ENCODE assay signal across 8 mouse cellular contexts in the genomic region with DNA sequence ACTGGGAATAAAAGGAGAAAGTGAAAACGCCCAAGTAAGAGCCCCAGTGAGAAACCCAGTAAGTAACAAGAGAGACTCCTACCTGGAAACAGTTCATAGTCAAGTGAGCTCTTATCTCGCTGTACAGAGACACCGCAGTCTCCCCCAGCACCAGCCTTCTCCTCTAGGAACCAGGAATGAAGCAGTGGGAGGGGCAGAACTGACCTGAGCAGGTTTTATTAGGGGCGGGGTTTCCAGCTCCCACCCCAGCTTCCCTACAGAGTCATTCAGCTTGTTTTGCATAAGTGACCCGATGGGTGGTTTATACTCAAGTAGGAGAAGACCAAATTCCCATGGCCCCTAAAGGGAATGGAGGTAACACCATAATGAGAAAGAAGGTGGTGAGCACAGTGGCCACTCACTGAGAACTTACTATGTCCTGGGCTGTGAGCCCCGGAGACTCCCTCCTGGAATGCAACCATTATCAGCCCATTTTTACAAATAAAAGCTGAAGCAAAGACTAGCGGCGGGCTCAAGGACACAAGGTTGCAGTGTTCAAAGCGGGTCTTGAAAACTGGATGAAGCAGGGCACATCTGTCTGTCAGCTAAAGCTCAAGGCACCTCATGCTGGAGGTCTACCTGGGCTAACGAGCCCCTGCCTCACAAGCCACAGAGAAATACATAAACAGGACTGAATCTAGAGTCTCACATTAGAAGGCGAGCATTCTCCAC. TPM values are rescaled to one million over a fixed set of nuclear protein-coding genes. Genes with fewer than 3 reads are reported as not detected.
DNase-seq lines count a peak whose midpoint lies in the region; ATAC-seq lines count a peak whose summit lies in the region.

No protein-coding gene starts in this region.

- H3K36me3 ChIP-seq in heart, embryonic 12.5 days, result no peaks in the 10 kb centered on the region
- no peaks in the 10 kb centered on the region for H3K36me3 ChIP-seq in embryonic facial prominence, embryonic 13.5 days
- H3K36me3 ChIP-seq in midbrain, embryonic 14.5 days (ENCODE audit: control insufficient read depth, insufficient read depth, low read length), result no peaks in the 10 kb centered on the region

- ATAC-seq in heart, embryonic 12.5 days (ENCODE audit: insufficient number of reproducible peaks, low FRiP score), result peak; percentile 65
- no peak for ATAC-seq in embryonic facial prominence, embryonic 13.5 days (ENCODE audit: insufficient number of reproducible peaks, insufficient read depth, low FRiP score, low TSS enrichment, low read depth)
- ATAC-seq in midbrain, embryonic 14.5 days (ENCODE audit: low FRiP score, low TSS enrichment), result no peak
- ATAC-seq in monocyte, adult 5-6 weeks (replicated peaks; ENCODE audit: insufficient number of reproducible peaks, low FRiP score, low TSS enrichment, poor library complexity, severe bottlenecking), result no peak

- H3K4me1 ChIP-seq in heart, embryonic 12.5 days (replicated peaks), result peaks cover 70% of the 10 kb centered on the region
- H3K4me1 ChIP-seq in embryonic facial prominence, embryonic 13.5 days, result peaks cover 69% of the 10 kb centered on the region
- H3K4me1 ChIP-seq in midbrain, embryonic 14.5 days (ENCODE audit: control insufficient read depth, insufficient read depth, low read length), result peaks cover 26% of the 10 kb centered on the region

- no peak for DNase-seq in heart, postnatal 10 days
- DNase-seq in kidney, postnatal 36 days, result peak; percentile 53 to 65
- DNase-seq in midbrain, embryonic 14.5 days, result no peak
- DNase-seq in frontal cortex, adult 2 months (ENCODE audit: extremely low spot score in 1 of 2, low spot score in 1 of 2), result no peak
- DNase-seq in frontal cortex, postnatal 10 days (ENCODE audit: low spot score in 2 of 2), result no peak

- H3K27me3 ChIP-seq in heart, embryonic 12.5 days (replicated peaks), result no peaks in the 10 kb centered on the region
- no peaks in the 10 kb centered on the region for H3K27me3 ChIP-seq in embryonic facial prominence, embryonic 13.5 days
- no peaks in the 10 kb centered on the region for H3K27me3 ChIP-seq in midbrain, embryonic 14.5 days (ENCODE audit: control insufficient read depth, insufficient read depth, low read length)

- H3K4me3 ChIP-seq in heart, embryonic 12.5 days, result peak overlapping the region; percentile 17; the same call in 1 of the 2 replicates
- peak overlapping the region; percentile 81 for H3K4me3 ChIP-seq in embryonic facial prominence, embryonic 13.5 days
- H3K4me3 ChIP-seq in midbrain, embryonic 14.5 days (replicated peaks; ENCODE audit: low read depth, low read length), result no peak overlapping the region

- H3K4me2 ChIP-seq in heart, embryonic 12.5 days, result peak overlapping the region; percentile 84
- H3K4me2 ChIP-seq in embryonic facial prominence, embryonic 13.5 days, result peak overlapping the region; percentile 79
- peak overlapping the region; percentile 90 for H3K4me2 ChIP-seq in midbrain, embryonic 14.5 days (ENCODE audit: low read length)

- H3K27ac ChIP-seq in heart, embryonic 12.5 days (ENCODE audit: poor library complexity, severe bottlenecking), result peak overlapping the region; percentile 87
- H3K27ac ChIP-seq in embryonic facial prominence, embryonic 13.5 days, result peak overlapping the region; percentile 98; the same call in 1 of the 2 replicates
- H3K27ac ChIP-seq in midbrain, embryonic 14.5 days (replicated peaks; ENCODE audit: low read depth, low read length), result no peak overlapping the region

- WGBS in heart, embryonic 12.5 days, result 36% methylated on average over 11 of the region's 11 CpGs
- WGBS in embryonic facial prominence, embryonic 13.5 days, result 48% methylated on average over 11 of the region's 11 CpGs
- 56% methylated on average over 11 of the region's 11 CpGs for WGBS in midbrain, embryonic 14.5 days

- H3K9me3 ChIP-seq in heart, embryonic 12.5 days (replicated peaks), result no peaks in the 10 kb centered on the region
- H3K9me3 ChIP-seq in embryonic facial prominence, embryonic 13.5 days, result no peaks in the 10 kb centered on the region
- H3K9me3 ChIP-seq in midbrain, embryonic 14.5 days (ENCODE audit: control insufficient read depth, low read length), result no peaks in the 10 kb centered on the region

- intact Hi-C loops in heart, postnatal 10 days (cut with DNase I), result loop anchor here (2.0 kb wide), 1 partner anchor 17 kb away; no protein-coding TSS in a partner anchor

- H3K9ac ChIP-seq in heart, embryonic 12.5 days, result peak overlapping the region; percentile 62; the same call in 1 of the 2 replicates
- peak overlapping the region; percentile 96; the same call in 1 of the 2 replicates for H3K9ac ChIP-seq in embryonic facial prominence, embryonic 13.5 days
- H3K9ac ChIP-seq in midbrain, embryonic 14.5 days (replicated peaks; ENCODE audit: low read length), result no peak overlapping the region

RNA-seq across cellular contexts. Expression of a gene that starts 2.5 kb away (rescaled TPM):
- polyA plus RNA-seq in heart, embryonic 12.5 days (2016; fragmentation: Nextera tagmentation; extraction: Ambion mirVana), result 41.4 and 44.7 TPM in 2 replicates
- 10 to 100 TPM; 47.1 to 50.5 TPM for total RNA-seq in heart, postnatal 10 days (2021)
- polyA plus RNA-seq in embryonic facial prominence, embryonic 13.5 days (2015; fragmentation: Nextera tagmentation; extraction: Ambion mirVana), result 36.5 and 38.6 TPM in 2 replicates
- polyA plus RNA-seq in midbrain, embryonic 14.5 days (2014; fragmentation: Nextera tagmentation; extraction: Ambion mirVana), result 39.5 and 49.4 TPM in 2 replicates
- 1.8 to 10.5 TPM (median 5.8 TPM) in 3 replicates for total RNA-seq in monocyte, adult 5-6 weeks (2017)
- 77.2 and 80.6 TPM in 2 replicates for polyA plus RNA-seq in frontal cortex, adult 2 months (2012; rRNA removed)

Comparison
In these comparisons a context has a peak if more than half of its experiments do, and no peak if none do; other contexts are left out.
1. DNase-seq: peak in kidney, postnatal 36 days (2 of 2); none in heart, postnatal 10 days (0 of 2), midbrain, embryonic 14.5 days (single experiment), frontal cortex, adult 2 months (0 of 2) and frontal cortex, postnatal 10 days (0 of 2).
2. Peak in every context shown above with its lines, with median percentiles within 50 percentile points of each other: H3K4me2 ChIP-seq.